Mouse (Mus musculus) liver, embryonic 14.5 days (tissue): Measurements from ENCODE around the gene Fmo2.

ENCODE experiments used
- CTCF ChIP-seq: IDR thresholded peaks from 2 replicates; pipeline ENCODE4 v1.5.1; 2016; ENCODE audit warnings: antibody characterized with exemption, low read depth, control low read depth
- EP300 ChIP-seq: IDR thresholded peaks from 2 replicates; pipeline ENCODE4 v1.6.1; 2016; ENCODE audit warnings: antibody characterized with exemption, low read depth

DNA sequence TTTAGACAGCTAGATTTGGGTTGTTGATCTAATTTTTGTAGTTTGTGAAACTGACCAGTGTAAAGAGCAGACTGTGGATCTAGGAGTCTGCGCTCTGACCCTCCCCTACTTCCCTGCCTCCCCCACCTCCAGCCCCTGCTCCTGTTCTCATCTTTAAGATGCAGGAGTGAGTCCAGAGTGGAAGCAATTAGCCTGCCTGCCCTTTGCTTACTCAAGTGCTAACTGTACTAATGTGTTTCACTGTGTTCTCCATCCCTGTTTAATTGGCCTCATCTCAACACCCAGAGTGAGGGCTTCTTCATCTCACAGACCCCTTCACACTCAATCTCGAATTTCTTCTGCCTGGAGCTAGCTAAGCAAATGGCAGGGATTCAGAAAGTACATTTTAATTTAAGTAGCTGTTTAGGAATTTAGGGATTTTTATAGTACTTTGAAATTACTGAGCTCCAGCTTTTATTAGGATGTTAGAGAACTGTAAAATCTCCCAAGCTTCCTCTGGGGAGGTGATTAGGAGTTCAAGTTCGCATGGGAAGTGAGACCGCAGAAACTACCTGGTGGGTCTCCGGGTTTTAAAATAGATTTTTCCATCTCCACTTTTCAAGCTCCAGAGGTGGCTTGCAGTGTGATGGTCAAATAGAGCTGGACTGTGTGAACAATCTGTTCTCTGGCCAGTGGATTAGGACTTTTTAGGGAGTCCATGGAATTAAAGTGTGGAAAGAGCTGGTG, 39.6 kb upstream of the Fmo2 start:
- no peak for TF ChIP-seq CTCF
- no peak for TF ChIP-seq EP300
